Mouse (Mus musculus) heart, embryonic 16.5 days (tissue): ENCODE measurements at regions not wholly inside any gene's neighbourhood (a gene's known extent, or its start where the extent isn't known, plus 50 kb on each side); places are given as distances from the start of the nearest gene placed in this dataset.

Source experiments
- ATAC-seq: fragments of 200-750 bp; cut with Nextera tagmentation; replicated peaks from 2 replicates; pipeline ENCODE4 v1.8.0; 2017; ENCODE audit warnings: moderate number of reproducible peaks; ENCODE audit not compliant: insufficient read depth, low FRiP score; ENCODE audit errors: extremely low read depth
- H3K27ac ChIP-seq: fragments of 300-500 bp; sonication (generic); 2 replicates; pipeline ENCODE4 v1.5.1; 2014; ENCODE audit warnings: mild to moderate bottlenecking, low read length, control low read depth, moderate library complexity
- H3K27me3 ChIP-seq: fragments of 300-500 bp; sonication (generic); 2 replicates; pipeline ENCODE4 v1.6.1; 2014; ENCODE audit warnings: low read length, mixed read lengths; ENCODE audit not compliant: control insufficient read depth, insufficient read depth
- H3K36me3 ChIP-seq: fragments of 300-500 bp; sonication (generic); 2 replicates; pipeline ENCODE4 v1.6.1; 2014; ENCODE audit not compliant: control insufficient read depth, insufficient read depth
- H3K4me1 ChIP-seq: fragments of 300-500 bp; sonication (generic); 2 replicates; pipeline ENCODE4 v1.6.1; 2014; ENCODE audit warnings: low read length, mixed read lengths; ENCODE audit not compliant: control insufficient read depth, insufficient read depth
- H3K4me2 ChIP-seq: fragments of 300-500 bp; sonication (generic); 2 replicates; pipeline ENCODE4 v1.6.1; 2014; ENCODE audit warnings: low read depth, mild to moderate bottlenecking, control low read depth, low read length
- H3K4me3 ChIP-seq: fragments of 300-500 bp; sonication (generic); 2 replicates; pipeline ENCODE4 v1.5.1; 2014; ENCODE audit warnings: mild to moderate bottlenecking, control low read depth, low read length
- H3K9ac ChIP-seq: fragments of 300-500 bp; sonication (generic); 2 replicates; pipeline ENCODE4 v1.6.1; 2014; ENCODE audit warnings: low read length, control low read depth
- H3K9me3 ChIP-seq: fragments of 300-500 bp; sonication (generic); replicated peaks from 2 replicates; pipeline ENCODE4 v1.6.1; 2016; ENCODE audit warnings: low read length; ENCODE audit not compliant: control insufficient read depth
- WGBS: fragments of 180-500 bp; shearing (Covaris S2); extraction: QIAGEN DNeasy Blood & Tissue Kit; methylation state at CpG from one replicate; pipeline ENCODE4 v1.1.7; 2014; 5-methylcytosine and 5-hydroxymethylcytosine counted together

DNA sequence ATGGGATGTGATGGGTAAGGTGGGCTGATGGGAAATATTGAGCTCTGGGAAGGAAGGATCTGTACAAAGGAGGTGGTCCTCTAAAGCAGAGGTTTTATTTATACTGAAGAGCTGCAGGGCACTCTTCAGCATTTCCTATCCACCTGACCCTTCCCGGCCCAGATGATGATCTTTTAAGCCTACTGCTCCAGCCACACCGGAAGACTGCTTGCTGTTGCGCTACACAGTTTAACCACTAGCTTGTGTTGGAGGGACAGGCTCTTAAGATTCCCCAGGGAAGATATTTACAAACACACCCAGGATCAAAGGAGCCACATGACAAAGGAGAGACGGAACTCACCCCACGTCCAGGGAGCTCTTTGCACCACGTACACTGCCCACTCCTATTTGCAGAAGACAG is 196.8 kb upstream of the Rreb1 start:
- Histone ChIP-seq H3K4me3 (no peak overlapping the region), H3K27ac (no peak overlapping the region), H3K4me1 (no peaks in the 10 kb centered on the region), H3K9me3 (no peaks in the 10 kb centered on the region), H3K4me2 (0 out of 2 replicates have a peak overlapping the region, but pooled peaks have one; percentile 12), H3K36me3 (no peaks in the 10 kb centered on the region), H3K27me3 (no peaks in the 10 kb centered on the region), H3K9ac (no peak overlapping the region)
- 71% methylated on average over 6 of the region's 6 CpGs for WGBS
- no peak for ATAC-seq

DNA sequence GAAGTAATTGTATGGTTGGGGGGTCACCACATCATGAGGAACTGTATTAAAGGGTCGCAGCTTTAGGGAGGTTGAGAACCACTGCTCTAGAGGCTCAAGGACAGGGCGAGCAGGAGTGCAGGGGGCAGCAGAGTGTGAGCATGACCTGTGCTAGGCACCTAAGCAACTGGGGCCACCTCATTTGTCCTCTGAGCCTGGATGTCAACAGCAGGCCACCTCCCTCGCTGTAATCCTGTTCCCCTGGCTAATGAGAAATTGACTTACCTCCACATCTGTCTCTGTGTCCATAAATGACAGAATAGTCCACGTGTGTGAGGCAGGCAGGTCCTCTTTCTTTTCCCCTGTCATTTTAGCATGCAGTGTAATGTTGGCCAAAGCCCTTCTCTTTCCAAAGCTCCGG is 192.7 kb upstream of the Rreb1 start:
- ATAC-seq = no peak
- Histone ChIP-seq H3K27ac (no peak overlapping the region), H3K9me3 (no peaks in the 10 kb centered on the region), H3K27me3 (no peaks in the 10 kb centered on the region), H3K4me3 (no peak overlapping the region), H3K9ac (no peak overlapping the region), H3K36me3 (no peaks in the 10 kb centered on the region), H3K4me1 (no peaks in the 10 kb centered on the region), H3K4me2 (no peak overlapping the region)
- WGBS = 81% methylated on average over 5 of the region's 5 CpGs

DNA sequence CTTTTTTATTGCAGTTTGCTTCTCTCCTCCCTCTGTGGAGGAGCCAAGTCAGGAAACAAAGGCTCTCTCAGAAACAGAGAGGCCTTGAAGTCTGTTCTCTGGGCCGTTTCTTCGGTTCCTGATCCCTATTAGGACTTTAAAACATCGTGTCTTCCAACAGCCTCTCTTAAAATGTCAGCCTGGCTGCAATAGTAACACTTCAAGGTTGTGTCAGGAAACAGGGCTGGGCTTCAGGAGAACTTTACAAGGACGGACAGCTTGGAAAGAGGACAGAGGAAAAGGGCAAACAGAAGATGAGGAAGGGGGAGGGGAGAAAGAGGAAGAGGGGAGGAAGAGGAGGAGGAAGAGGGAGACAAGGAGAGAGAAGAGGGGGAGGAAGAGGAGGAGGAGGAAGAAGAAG is 191.7 kb upstream of the Rreb1 start:
- WGBS = 50% methylated on average over 4 of the region's 4 CpGs
- H3K27ac ChIP-seq = no peak overlapping the region
- H3K27me3 ChIP-seq = no peaks in the 10 kb centered on the region
- no peaks in the 10 kb centered on the region for H3K36me3 ChIP-seq
- no peaks in the 10 kb centered on the region for H3K9me3 ChIP-seq
- no peaks in the 10 kb centered on the region for H3K4me1 ChIP-seq
- no peak overlapping the region for H3K4me3 ChIP-seq
- H3K9ac ChIP-seq = no peak overlapping the region
- no peak for ATAC-seq
- H3K4me2 ChIP-seq = no peak overlapping the region

GRCm38 (mm10) chr13:37587911-37588310 is 190.3 kb upstream of the Rreb1 start:
- WGBS = 76% methylated on average over 3 of the region's 3 CpGs
- no peaks in the 10 kb centered on the region for H3K27me3 ChIP-seq
- ATAC-seq = no peak

GRCm38 (mm10) chr13:37588528-37589176 is 189.5 kb upstream of the Rreb1 start:
- 87% methylated on average over 8 of the region's 8 CpGs for WGBS
- Histone ChIP-seq H3K36me3 (no peaks in the 10 kb centered on the region), H3K4me2 (no peak overlapping the region), H3K9ac (no peak overlapping the region), H3K27ac (no peak overlapping the region), H3K4me1 (no peaks in the 10 kb centered on the region), H3K4me3 (no peak overlapping the region), H3K9me3 (no peaks in the 10 kb centered on the region), H3K27me3 (no peaks in the 10 kb centered on the region)
- no peak for ATAC-seq

More at GRCm38 (mm10) chr13:37587911-37588310, 190.3 kb upstream of the Rreb1 start:
- no peak overlapping the region for H3K4me3 ChIP-seq
- H3K27ac ChIP-seq = no peak overlapping the region
- no peak overlapping the region for H3K9ac ChIP-seq
- no peaks in the 10 kb centered on the region for H3K36me3 ChIP-seq
- H3K9me3 ChIP-seq = no peaks in the 10 kb centered on the region
- no peak overlapping the region for H3K4me2 ChIP-seq
- no peaks in the 10 kb centered on the region for H3K4me1 ChIP-seq

GRCm38 (mm10) chr13:37592149-37592548 is 186.1 kb upstream of the Rreb1 start:
- Histone ChIP-seq H3K27ac (no peak overlapping the region), H3K4me3 (no peak overlapping the region), H3K9me3 (no peaks in the 10 kb centered on the region), H3K4me2 (no peak overlapping the region), H3K27me3 (no peaks in the 10 kb centered on the region), H3K9ac (no peak overlapping the region), H3K36me3 (no peaks in the 10 kb centered on the region), H3K4me1 (no peaks in the 10 kb centered on the region)
- WGBS = 78% methylated on average over 5 of the region's 5 CpGs
- ATAC-seq = no peak

DNA sequence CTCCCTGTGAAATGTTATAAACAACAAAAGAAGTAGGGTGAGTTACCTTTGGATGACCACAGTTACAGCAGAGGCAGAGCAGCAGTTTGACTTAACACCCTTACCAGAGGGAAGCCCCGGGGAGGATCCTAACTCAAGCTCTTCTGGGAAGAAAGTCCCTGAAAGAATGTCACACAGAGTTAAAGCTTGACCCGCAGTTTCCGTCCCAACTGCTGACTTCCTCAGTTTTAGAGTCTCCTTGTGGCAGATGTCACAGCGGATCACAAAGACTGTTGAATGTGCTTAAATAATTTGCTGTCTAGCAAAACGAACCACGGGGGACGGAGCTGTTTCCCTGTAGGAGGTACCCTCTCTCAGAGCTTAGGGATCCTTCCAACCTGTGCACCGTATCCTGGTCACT is 183.0 kb upstream of the Rreb1 start:
- 39% methylated on average over 8 of the region's 8 CpGs for WGBS
- Histone ChIP-seq H3K4me2 (no peak overlapping the region), H3K9ac (no peak overlapping the region; the same call in 1 of the 2 replicates), H3K4me3 (no peak overlapping the region), H3K36me3 (no peaks in the 10 kb centered on the region), H3K4me1 (peaks cover 4% of the 10 kb centered on the region), H3K9me3 (no peaks in the 10 kb centered on the region), H3K27ac (peak overlapping the region; percentile 44), H3K27me3 (no peaks in the 10 kb centered on the region)
- ATAC-seq = no peak; the same call in 1 of the 2 replicates

- no peak for ATAC-seq
- Histone ChIP-seq H3K4me2 (no peak overlapping the region), H3K4me1 (peaks cover 14% of the 10 kb centered on the region), H3K27me3 (no peaks in the 10 kb centered on the region), H3K4me3 (no peak overlapping the region), H3K9me3 (no peaks in the 10 kb centered on the region), H3K9ac (no peak overlapping the region), H3K36me3 (no peaks in the 10 kb centered on the region), H3K27ac (no peak overlapping the region)
- WGBS = 70% methylated on average over 8 of the region's 8 CpGs
These were observed 180.6 kb upstream of the Rreb1 start for GRCm38 (mm10) chr13:37597575-37597974.

DNA sequence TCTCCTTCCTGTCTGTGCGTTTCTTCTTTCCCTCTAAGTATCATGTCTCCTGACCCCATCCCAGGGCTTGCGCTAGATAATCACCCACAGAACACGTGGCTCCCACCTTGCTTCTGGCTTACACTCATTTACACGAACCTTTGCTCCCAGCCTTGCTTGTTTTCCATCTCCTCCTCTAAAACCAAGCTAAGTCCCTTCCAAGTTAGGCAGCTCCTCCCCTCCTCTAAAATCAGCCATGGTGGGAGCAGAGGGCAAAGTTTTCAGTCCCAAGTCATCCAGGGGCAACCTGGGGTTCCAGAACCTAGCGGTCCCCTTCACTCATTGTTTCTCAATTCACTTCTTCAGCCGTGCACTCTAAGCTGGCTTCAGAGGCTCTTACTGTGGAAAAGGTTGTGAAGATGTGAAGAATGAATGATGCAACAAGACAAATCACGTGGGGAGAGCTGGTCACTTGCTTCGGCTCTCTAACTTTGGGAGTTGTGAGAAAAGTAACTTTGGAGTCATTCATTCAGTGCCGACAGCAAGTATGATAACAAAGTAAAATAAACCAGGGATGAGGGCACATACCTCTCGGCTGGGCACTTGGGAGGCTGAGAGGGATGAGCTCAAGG is 179.9 kb upstream of the Rreb1 start:
- Histone ChIP-seq H3K36me3 (no peaks in the 10 kb centered on the region), H3K9me3 (no peaks in the 10 kb centered on the region), H3K9ac (no peak overlapping the region), H3K4me3 (no peak overlapping the region), H3K27me3 (no peaks in the 10 kb centered on the region), H3K4me2 (no peak overlapping the region), H3K4me1 (peaks cover 21% of the 10 kb centered on the region), H3K27ac (no peak overlapping the region)
- no peak for ATAC-seq
- 58% methylated on average over 10 of the region's 10 CpGs for WGBS
